Mouse (Mus musculus): Measurements from ENCODE around the gene Gm28048. TPM values are rescaled to one million over a fixed set of nuclear protein-coding genes. Genes with fewer than 3 reads are reported as not detected.

The Gm28048 gene
- total RNA-seq, 2 experiments from 2014 or later: 5.5 to 9.2 TPM

GRCm38 (mm10) chr11:22865635-22866246 is 116.1 kb downstream of the Gm28048 start:
- intact Hi-C loops (cut with DNase I): no loop called here

GRCm38 (mm10) chr11:22864305-22865060 is 117.4 kb downstream of the Gm28048 start:
- no peak for DNase-seq
- intact Hi-C loops (cut with DNase I): no loop called here

More at GRCm38 (mm10) chr11:22865635-22866246, 116.1 kb downstream of the Gm28048 start:
- DNase-seq: no peak

- intact Hi-C loops (cut with DNase I): no loop called here
- DNase-seq: no peak
These were observed 118.3 kb downstream of the Gm28048 start for GRCm38 (mm10) chr11:22863581-22863980.

GRCm38 (mm10) chr11:22861315-22861714 is 120.6 kb downstream of the Gm28048 start:
- no peak for DNase-seq
- intact Hi-C loops (cut with DNase I): no loop called here

GRCm38 (mm10) chr11:22860335-22861227 is 121.3 kb downstream of the Gm28048 start, which contains the start of gene B3gnt2:
TSS of gene B3gnt2 (minus strand) at chr11:22860961.
- intact Hi-C loops (cut with DNase I): no loop called here
- peak; percentile 46 for DNase-seq

- intact Hi-C loops (cut with DNase I): loop anchor here (2.0 to 5.0 kb wide), 2 partner anchors 98 to 229 kb away; no protein-coding TSS in a partner anchor
- DNase-seq: peak; percentile 90 to 92
These were observed 122.1 kb downstream of the Gm28048 start for GRCm38 (mm10) chr11:22859633-22860334.

GRCm38 (mm10) chr11:22859301-22859632 is 122.6 kb downstream of the Gm28048 start:
- no peak for DNase-seq

GRCm38 (mm10) chr11:22858441-22859300 is 123.2 kb downstream of the Gm28048 start:
- no peak for DNase-seq
- intact Hi-C loops (cut with DNase I): loop anchor here (2.0 to 5.0 kb wide), 2 partner anchors 99 to 228 kb away; no protein-coding TSS in a partner anchor

More at GRCm38 (mm10) chr11:22859301-22859632, 122.6 kb downstream of the Gm28048 start:
- intact Hi-C loops (cut with DNase I): loop anchor here (2.0 to 5.0 kb wide), 2 partner anchors 98 to 228 kb away; no protein-coding TSS in a partner anchor

- DNase-seq: no peak
- intact Hi-C loops (cut with DNase I): loop anchor here (2.0 to 5.0 kb wide), 2 partner anchors 99 to 227 kb away; no protein-coding TSS in a partner anchor
These were observed 124.0 kb downstream of the Gm28048 start for GRCm38 (mm10) chr11:22857705-22858440.

GRCm38 (mm10) chr11:22857106-22857704 is 124.7 kb downstream of the Gm28048 start:
- no peak for DNase-seq
- intact Hi-C loops (cut with DNase I): loop anchor here (5.0 kb wide), 1 partner anchor 100 kb away; no protein-coding TSS in a partner anchor

GRCm38 (mm10) chr11:22856371-22856965 is 125.4 kb downstream of the Gm28048 start:
- no peak for DNase-seq
- intact Hi-C loops (cut with DNase I): loop anchor here (5.0 kb wide), 1 partner anchor 101 kb away; no protein-coding TSS in a partner anchor

- intact Hi-C loops (cut with DNase I): no loop called here
- no peak for DNase-seq
These were observed 127.3 kb downstream of the Gm28048 start for GRCm38 (mm10) chr11:22854571-22854970.

GRCm38 (mm10) chr11:22853477-22854157 is 128.3 kb downstream of the Gm28048 start:
- DNase-seq: no peak
- intact Hi-C loops (cut with DNase I): no loop called here

- no peak for DNase-seq
- intact Hi-C loops (cut with DNase I): no loop called here
These were observed 129.4 kb downstream of the Gm28048 start for GRCm38 (mm10) chr11:22852510-22852909.

- intact Hi-C loops (cut with DNase I): no loop called here
- DNase-seq: no peak
These were observed 130.5 kb downstream of the Gm28048 start for GRCm38 (mm10) chr11:22851416-22851815.

GRCm38 (mm10) chr11:22850077-22850476 is 131.8 kb downstream of the Gm28048 start:
- DNase-seq: no peak
- intact Hi-C loops (cut with DNase I): no loop called here

All from heart, postnatal 14 days (tissue).